Mouse (Mus musculus) gastrocnemius, adult 18-20 months (tissue): Measurements from ENCODE around the gene Bco2. TPM values are rescaled to one million over a fixed set of nuclear protein-coding genes. Genes with fewer than 3 reads are reported as not detected.

ENCODE experiments used
- total RNA-seq, 2 experiments: library from RNA; stranded (reverse); gene quantifications; 2 replicates each; pipeline ENCODE4 v1.2.3; 2021

The Bco2 gene
- total RNA-seq, 2 experiments from 2014 or later, result 0.27 to 0.55 TPM

Other genes starting within 250 kb of the Bco2 start
- 100 to 1,000 TPM; 524 TPM for gene Rpl10-ps3, start 210.2 kb downstream of the Bco2 start, total RNA-seq
- not detected for gene Plet1, start 60.7 kb downstream of the Bco2 start, total RNA-seq
- 10 to 100 TPM; 11.0 to 12.2 TPM for gene Pts, start 26.5 kb downstream of the Bco2 start, total RNA-seq
- gene Il18, start 354 bp downstream of the Bco2 start, total RNA-seq, result 1 to 10 TPM; 1.0 to 2.0 TPM
- gene Tex12, start 6.1 kb upstream of the Bco2 start, total RNA-seq, result not detected
- 100 to 1,000 TPM; 300 to 329 TPM for gene Sdhd, start 48.6 kb upstream of the Bco2 start, total RNA-seq
- 100 to 1,000 TPM; 223 to 226 TPM for gene Timm8b, start 48.7 kb upstream of the Bco2 start, total RNA-seq
- under 1 TPM; 0.18 to 0.38 TPM for gene Pih1d2, start 62.1 kb upstream of the Bco2 start, total RNA-seq
- gene Nkapd1, start 62.3 kb upstream of the Bco2 start, total RNA-seq, result 10 to 100 TPM; 11.1 to 11.6 TPM
- 100 to 1,000 TPM; 175 to 192 TPM for gene Dlat, start 104.6 kb upstream of the Bco2 start, total RNA-seq
- 1 to 10 TPM; 2.1 to 4.7 TPM for gene Dixdc1, start 184.3 kb upstream of the Bco2 start, total RNA-seq
- gene 2310030G06Rik, start 191.4 kb upstream of the Bco2 start, total RNA-seq, result 1 to 10 TPM; 4.5 to 5.6 TPM
- gene Cryab, start 196.1 kb upstream of the Bco2 start, total RNA-seq, result 1,000 to 10,000 TPM; 1,743 to 2,314 TPM
- 100 to 1,000 TPM; 120 to 134 TPM for gene Hspb2, start 197.2 kb upstream of the Bco2 start, total RNA-seq
- gene Fdxacb1, start 213.1 kb upstream of the Bco2 start, total RNA-seq, result 1 to 10 TPM; 4.2 to 4.4 TPM
- 10 to 100 TPM; 10.3 to 10.8 TPM for gene Alg9, start 219.8 kb upstream of the Bco2 start, total RNA-seq
- 10 to 100 TPM; 13.7 to 18.9 TPM for gene 1110032A03Rik, start 220.3 kb upstream of the Bco2 start, total RNA-seq